Mouse (Mus musculus): ENCODE measurements around the gene Rnf224. TPM values are rescaled to one million over a fixed set of nuclear protein-coding genes. Genes with fewer than 3 reads are reported as not detected.

Rnf224 gene
- polyA plus RNA-seq, 1 experiment from 2014 or later, result not detected

GRCm38 (mm10) chr2:25255284-25255779, 18.7 kb upstream of the Rnf224 start, which contains the start of gene Tmem203:
Tmem203 (plus strand) TSS chr2:25255439.
- Histone ChIP-seq H3K27me3 (replicated peaks) (no peaks in the 10 kb centered on the region), H3K4me2 (peak within 1 kb of the TSS; percentile 95), H3K9me3 (replicated peaks) (no peaks in the 10 kb centered on the region), H3K9ac (replicated peaks) (peak within 1 kb of the TSS; percentile 96), H3K4me3 (replicated peaks) (peak within 1 kb of the TSS; percentile 100), H3K4me1 (peaks cover 29% of the 10 kb centered on the region), H3K36me3 (peaks cover 25% of the 10 kb centered on the region), H3K27ac (replicated peaks) (peak within 1 kb of the TSS; percentile 83)
- under 1% methylated on average over 38 of the region's 39 CpGs for WGBS
- ATAC-seq (ENCODE audit: low FRiP score), result peak; percentile 93

GRCm38 (mm10) chr2:25252331-25252730, 15.7 kb upstream of the Rnf224 start:
- no peak for ATAC-seq (ENCODE audit: low FRiP score)
- Histone ChIP-seq H3K4me1 (peaks cover 25% of the 10 kb centered on the region), H3K4me2 (no peak overlapping the region), H3K27me3 (replicated peaks) (no peaks in the 10 kb centered on the region), H3K9ac (replicated peaks) (no peak overlapping the region), H3K9me3 (replicated peaks) (no peaks in the 10 kb centered on the region), H3K27ac (replicated peaks) (no peak overlapping the region), H3K36me3 (peaks cover 44% of the 10 kb centered on the region), H3K4me3 (replicated peaks) (no peak overlapping the region)
- 73% methylated on average over 1 of the region's 1 CpGs for WGBS

- Histone ChIP-seq H3K4me2 (no peak within 1 kb of the TSS), H3K27ac (replicated peaks) (no peak within 1 kb of the TSS), H3K9me3 (replicated peaks) (no peaks in the 10 kb centered on the region), H3K36me3 (peaks cover 54% of the 10 kb centered on the region), H3K27me3 (replicated peaks) (no peaks in the 10 kb centered on the region), H3K4me3 (replicated peaks) (no peak within 1 kb of the TSS), H3K4me1 (peaks cover 30% of the 10 kb centered on the region), H3K9ac (replicated peaks) (no peak within 1 kb of the TSS)
- WGBS, result 91% methylated on average over 10 of the region's 10 CpGs
- ATAC-seq (ENCODE audit: low FRiP score), result no peak
These were observed 9.8 kb upstream of the Rnf224 start, which contains the start of gene AL732309.1 for GRCm38 (mm10) chr2:25246183-25247072. AL732309.1 (minus strand) TSS chr2:25246863.

- H3K4me2 ChIP-seq, result peak overlapping the region; percentile 67; the same call in 1 of the 2 replicates
- H3K27me3 ChIP-seq (replicated peaks), result no peaks in the 10 kb centered on the region
- peaks cover 35% of the 10 kb centered on the region for H3K36me3 ChIP-seq
- H3K9me3 ChIP-seq (replicated peaks), result no peaks in the 10 kb centered on the region
- H3K9ac ChIP-seq (replicated peaks), result no peak overlapping the region
- peaks cover 42% of the 10 kb centered on the region for H3K4me1 ChIP-seq
- no peak overlapping the region for H3K4me3 ChIP-seq (replicated peaks)
- WGBS, result 92% methylated on average over 4 of the region's 4 CpGs
- no peak overlapping the region for H3K27ac ChIP-seq (replicated peaks)
- no peak for ATAC-seq (ENCODE audit: low FRiP score)
These were observed 7.6 kb upstream of the Rnf224 start for GRCm38 (mm10) chr2:25244144-25244543.

- Histone ChIP-seq H3K27me3 (replicated peaks) (no peaks in the 10 kb centered on the region), H3K9ac (replicated peaks) (peak overlapping the region; percentile 86), H3K27ac (replicated peaks) (no peak overlapping the region), H3K4me1 (peaks cover 42% of the 10 kb centered on the region), H3K4me3 (replicated peaks) (peak overlapping the region; percentile 72), H3K36me3 (peaks cover 28% of the 10 kb centered on the region), H3K4me2 (peak overlapping the region; percentile 67), H3K9me3 (replicated peaks) (no peaks in the 10 kb centered on the region)
- 81% methylated on average over 8 of the region's 8 CpGs for WGBS
- ATAC-seq (ENCODE audit: low FRiP score), result no peak
These were observed 6.8 kb upstream of the Rnf224 start for GRCm38 (mm10) chr2:25243342-25243741.

GRCm38 (mm10) chr2:25242101-25242506, 5.5 kb upstream of the Rnf224 start, which contains the start of the genes Rnf208 and Cysrt1:
Rnf208 (plus strand) TSS chr2:25242255.
Cysrt1 (minus strand) TSS chr2:25242452.
- Histone ChIP-seq H3K9me3 (replicated peaks) (no peaks in the 10 kb centered on the region), H3K27me3 (replicated peaks) (0 out of 2 replicates have a peak, but pooled peaks cover 3% of the 10 kb centered on the region), H3K36me3 (peaks cover 26% of the 10 kb centered on the region), H3K4me2 (peak within 1 kb of the TSS; percentile 67), H3K27ac (replicated peaks) (peak within 1 kb of the TSS; percentile 84), H3K4me1 (peaks cover 42% of the 10 kb centered on the region), H3K9ac (replicated peaks) (peak within 1 kb of the TSS; percentile 86), H3K4me3 (replicated peaks) (peak within 1 kb of the TSS; percentile 72)
- under 1% methylated on average over 47 of the region's 59 CpGs for WGBS
- ATAC-seq (ENCODE audit: low FRiP score), result peak; percentile 72

- Histone ChIP-seq H3K27ac (replicated peaks) (peak overlapping the region; percentile 84), H3K4me3 (replicated peaks) (peak overlapping the region; percentile 72), H3K9me3 (replicated peaks) (no peaks in the 10 kb centered on the region), H3K36me3 (peaks cover 23% of the 10 kb centered on the region), H3K4me1 (peaks cover 42% of the 10 kb centered on the region), H3K9ac (replicated peaks) (peak overlapping the region; percentile 86), H3K4me2 (peak overlapping the region; percentile 67), H3K27me3 (replicated peaks) (peaks cover 3% of the 10 kb centered on the region; the same call in 1 of the 2 replicates)
- peak; percentile 30 for ATAC-seq (ENCODE audit: low FRiP score)
- WGBS, result 21% methylated on average over 6 of the region's 6 CpGs
These were observed 4.8 kb upstream of the Rnf224 start for GRCm38 (mm10) chr2:25241438-25241775.

- H3K4me1 ChIP-seq, result peaks cover 42% of the 10 kb centered on the region
- H3K9me3 ChIP-seq (replicated peaks), result no peaks in the 10 kb centered on the region
- peak overlapping the region; percentile 36 for H3K9ac ChIP-seq (replicated peaks)
- ATAC-seq (ENCODE audit: low FRiP score), result peak; percentile 84
- H3K4me3 ChIP-seq (replicated peaks), result peak overlapping the region; percentile 72
- H3K27ac ChIP-seq (replicated peaks), result peak overlapping the region; percentile 84
- H3K36me3 ChIP-seq, result peaks cover 18% of the 10 kb centered on the region
- 2% methylated on average over 29 of the region's 29 CpGs for WGBS
- peaks cover 3% of the 10 kb centered on the region; the same call in 1 of the 2 replicates for H3K27me3 ChIP-seq (replicated peaks)
- H3K4me2 ChIP-seq, result peak overlapping the region; percentile 67
These were observed 4.3 kb upstream of the Rnf224 start for GRCm38 (mm10) chr2:25240723-25241437.

- Histone ChIP-seq H3K9ac (replicated peaks) (peak overlapping the region; percentile 36; the same call in 1 of the 2 replicates), H3K36me3 (peaks cover 13% of the 10 kb centered on the region), H3K4me3 (replicated peaks) (peak overlapping the region; percentile 72), H3K27me3 (replicated peaks) (peaks cover 5% of the 10 kb centered on the region; the same call in 1 of the 2 replicates), H3K27ac (replicated peaks) (peak overlapping the region; percentile 84), H3K4me2 (peak overlapping the region; percentile 67), H3K9me3 (replicated peaks) (no peaks in the 10 kb centered on the region), H3K4me1 (peaks cover 42% of the 10 kb centered on the region)
- 46% methylated on average over 8 of the region's 8 CpGs for WGBS
- 0 out of 2 replicates have a peak, but pooled peaks have one; percentile 11 for ATAC-seq (ENCODE audit: low FRiP score)
These were observed 3.7 kb upstream of the Rnf224 start for GRCm38 (mm10) chr2:25240310-25240709.

GRCm38 (mm10) chr2:25239766-25240165, 3.2 kb upstream of the Rnf224 start:
- H3K9ac ChIP-seq (replicated peaks), result no peak overlapping the region
- H3K4me2 ChIP-seq, result no peak overlapping the region
- H3K4me3 ChIP-seq (replicated peaks), result no peak overlapping the region
- peaks cover 42% of the 10 kb centered on the region for H3K4me1 ChIP-seq
- no peak for ATAC-seq (ENCODE audit: low FRiP score)
- H3K27me3 ChIP-seq (replicated peaks), result peaks cover 7% of the 10 kb centered on the region; the same call in 1 of the 2 replicates
- H3K9me3 ChIP-seq (replicated peaks), result no peaks in the 10 kb centered on the region
- peaks cover 7% of the 10 kb centered on the region; the same call in 1 of the 2 replicates for H3K36me3 ChIP-seq
- WGBS, result 90% methylated on average over 3 of the region's 3 CpGs
- no peak overlapping the region for H3K27ac ChIP-seq (replicated peaks)

- Histone ChIP-seq H3K9ac (replicated peaks) (no peak overlapping the region), H3K27me3 (replicated peaks) (peaks cover 7% of the 10 kb centered on the region; the same call in 1 of the 2 replicates), H3K4me2 (no peak overlapping the region), H3K36me3 (no peaks in the 10 kb centered on the region), H3K9me3 (replicated peaks) (no peaks in the 10 kb centered on the region), H3K27ac (replicated peaks) (no peak overlapping the region), H3K4me1 (peaks cover 28% of the 10 kb centered on the region), H3K4me3 (replicated peaks) (no peak overlapping the region)
- ATAC-seq (ENCODE audit: low FRiP score), result no peak
These were observed 1.5 kb upstream of the Rnf224 start for GRCm38 (mm10) chr2:25238106-25238505.

All from neural tube, embryonic 15.5 days (tissue).